Mouse (Mus musculus) midbrain, postnatal 0 days (tissue): ENCODE results near the gene Cyb561a3. TPM values are rescaled to one million over a fixed set of nuclear protein-coding genes. Genes with fewer than 3 reads are reported as not detected.
A peak's percentile ranks its signal among the peaks of the same experiment; 100 is the strongest.

ENCODE experiments used
- ATAC-seq: fragments of 200-750 bp; cut with Nextera tagmentation; 2 replicates; pipeline ENCODE4 v1.8.0; 2017; ENCODE audit warnings: moderate number of reproducible peaks, mild to moderate bottlenecking, moderate TSS enrichment, moderate library complexity; ENCODE audit not compliant: low FRiP score
- DNase-seq: peaks from one replicate; pipeline ENCODE4 v3.0.0-alpha.2; 2015; ENCODE audit warnings: low spot score
- H3K27ac ChIP-seq: fragments of 300-500 bp; sonication (generic); 2 replicates; pipeline ENCODE4 v1.5.1; 2014; ENCODE audit warnings: low read depth, mild to moderate bottlenecking, low read length, mixed read lengths
- H3K27me3 ChIP-seq: fragments of 300-500 bp; sonication (generic); 2 replicates; pipeline ENCODE4 v1.6.1; 2014; ENCODE audit warnings: low read length, control low read depth, mixed read lengths; ENCODE audit not compliant: insufficient read depth
- H3K36me3 ChIP-seq: fragments of 300-500 bp; sonication (generic); 2 replicates; pipeline ENCODE4 v1.6.1; 2014; ENCODE audit warnings: low read length, control low read depth, mixed read lengths; ENCODE audit not compliant: insufficient read depth
- H3K4me1 ChIP-seq: fragments of 300-500 bp; sonication (generic); 2 replicates; pipeline ENCODE4 v1.6.1; 2014; ENCODE audit warnings: mild to moderate bottlenecking, control low read depth, antibody characterized with exemption, low read length, mixed read lengths; ENCODE audit not compliant: insufficient read depth
- H3K4me2 ChIP-seq: fragments of 300-500 bp; sonication (generic); 2 replicates; pipeline ENCODE4 v1.6.1; 2014; ENCODE audit warnings: low read depth, mild to moderate bottlenecking, low read length, mixed read lengths; ENCODE audit not compliant: poor library complexity, severe bottlenecking
- H3K4me3 ChIP-seq: fragments of 300-500 bp; sonication (generic); 2 replicates; pipeline ENCODE4 v1.5.1; 2014; ENCODE audit warnings: low read depth, mild to moderate bottlenecking, low read length, moderate library complexity
- H3K9ac ChIP-seq: fragments of 300-500 bp; sonication (generic); replicated peaks from 2 replicates; pipeline ENCODE4 v1.6.1; 2014; ENCODE audit warnings: mild to moderate bottlenecking, low read length, moderate library complexity, mixed read lengths; ENCODE audit not compliant: poor library complexity, severe bottlenecking
- H3K9me3 ChIP-seq: fragments of 300-500 bp; sonication (generic); 2 replicates; pipeline ENCODE4 v1.6.1; 2016; ENCODE audit warnings: low read length, control low read depth
- CTCF ChIP-seq: IDR thresholded peaks from 2 replicates; pipeline ENCODE4 v1.5.1; 2016; ENCODE audit warnings: antibody characterized with exemption, mild to moderate bottlenecking
- WGBS: fragments of 180-500 bp; shearing (Covaris S2); extraction: QIAGEN DNeasy Blood & Tissue Kit; methylation state at CpG from one replicate; pipeline ENCODE4 v1.1.7; 2014; 5-methylcytosine and 5-hydroxymethylcytosine counted together
- polyA plus RNA-seq: library from polyadenylated mRNA; unstranded; fragments of >200 nt; fragmentation: Nextera tagmentation; extraction: Ambion mirVana; gene quantifications from 2 replicates; pipeline ENCODE4 v1.2.1, GENCODE M21; 2015
- total RNA-seq: library from RNA; depleted of rRNA; stranded (reverse); fragments of >200 nt; gene quantifications from 2 replicates; pipeline ENCODE4 v1.2.3, GENCODE M21; 2014

Gene Cyb561a3
- total and polyA plus RNA-seq, 2 experiments from 2014 or later = 19.1 to 20.3 TPM

DNA sequence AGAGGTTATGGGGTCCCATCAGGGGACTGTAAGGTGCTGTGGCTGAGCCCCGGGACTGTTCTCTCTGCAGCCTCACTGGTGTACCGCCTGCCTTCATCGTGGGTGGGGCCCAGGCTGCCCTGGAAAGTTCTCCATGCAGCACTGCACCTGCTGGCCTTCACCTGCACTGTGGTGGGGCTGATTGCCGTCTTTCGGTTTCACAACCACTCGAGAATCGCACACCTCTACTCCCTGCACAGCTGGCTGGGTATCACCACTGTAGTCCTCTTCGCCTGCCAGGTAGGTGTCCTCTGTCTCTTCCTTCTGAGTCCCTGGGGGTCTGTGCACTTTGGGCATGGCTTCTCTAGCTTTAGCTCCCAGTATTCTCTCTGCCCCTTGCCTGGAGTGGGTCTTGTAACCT, 8.1 kb downstream of the Cyb561a3 start:
- Histone ChIP-seq H3K27ac (no peak overlapping the region), H3K4me1 (no peaks in the 10 kb centered on the region), H3K4me2 (no peak overlapping the region), H3K36me3 (peaks cover 15% of the 10 kb centered on the region; the same call in 1 of the 2 replicates), H3K4me3 (no peak overlapping the region), H3K9ac (no peak overlapping the region), H3K27me3 (no peaks in the 10 kb centered on the region), H3K9me3 (no peaks in the 10 kb centered on the region)
- WGBS = 88% methylated on average over 8 of the region's 8 CpGs
- no peak for TF ChIP-seq CTCF
- ATAC-seq = no peak
- no peak for DNase-seq

DNA sequence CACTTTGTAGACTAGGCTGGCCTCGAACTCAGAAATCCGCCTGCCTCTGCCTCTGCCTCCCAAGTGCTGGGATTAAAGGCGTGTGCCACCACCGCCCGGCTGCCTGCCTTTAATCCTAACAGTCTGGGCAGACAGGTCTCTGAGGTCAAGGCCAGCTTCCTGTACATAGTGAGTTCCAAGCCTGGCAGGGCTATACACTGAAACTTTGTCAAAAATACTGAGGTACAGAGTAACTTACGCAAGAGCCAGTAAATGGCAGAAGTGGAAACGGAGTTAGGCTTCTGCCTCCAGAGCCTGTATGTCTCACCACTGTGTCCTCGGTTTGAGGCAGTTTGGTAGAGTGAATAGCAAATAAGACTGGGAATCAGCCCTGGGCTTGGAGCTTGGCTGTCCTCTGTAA, 10.3 kb downstream of the Cyb561a3 start:
- Histone ChIP-seq H3K27me3 (no peaks in the 10 kb centered on the region), H3K27ac (no peak overlapping the region), H3K9ac (no peak overlapping the region), H3K36me3 (peaks cover 21% of the 10 kb centered on the region), H3K9me3 (no peaks in the 10 kb centered on the region), H3K4me1 (no peaks in the 10 kb centered on the region), H3K4me3 (no peak overlapping the region), H3K4me2 (no peak overlapping the region)
- WGBS = 90% methylated on average over 8 of the region's 8 CpGs
- ATAC-seq = no peak
- TF ChIP-seq CTCF = no peak
- no peak for DNase-seq

DNA sequence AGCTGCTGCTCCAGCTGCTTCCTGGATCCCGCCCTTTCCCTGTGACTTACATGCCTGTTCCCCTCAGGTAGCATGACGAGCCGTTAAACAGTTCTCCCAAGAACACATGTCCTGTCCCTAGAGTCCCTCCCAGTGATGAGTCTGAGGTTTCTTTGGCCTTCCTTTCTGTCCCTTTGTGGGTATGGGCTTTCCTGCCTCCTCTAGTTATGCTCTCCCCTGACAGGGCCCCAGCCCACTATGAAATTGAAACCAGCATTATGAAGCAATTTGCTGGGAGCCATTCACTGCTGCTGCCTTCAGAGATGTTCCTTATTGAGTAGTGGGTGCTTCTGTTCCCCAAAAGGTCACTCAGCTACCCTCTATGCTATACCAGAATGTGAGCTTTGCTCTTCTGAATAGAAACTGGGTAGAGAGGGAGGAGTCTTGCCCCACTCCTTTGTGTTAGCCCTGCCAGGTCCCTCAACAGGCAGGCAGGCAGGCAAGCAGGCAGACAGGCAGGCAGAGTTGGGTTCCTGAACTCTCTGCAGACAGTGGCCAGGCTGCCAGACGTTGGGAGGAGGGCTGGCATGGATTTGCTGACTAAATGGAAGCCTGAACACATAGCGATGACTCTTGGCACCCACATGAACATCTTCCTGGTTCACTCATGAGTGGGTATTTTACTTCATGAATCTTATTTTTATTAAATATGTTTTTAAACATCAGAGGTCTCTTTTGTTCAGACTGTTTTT, 12.3 kb downstream of the Cyb561a3 start:
- no peak for DNase-seq
- Histone ChIP-seq H3K36me3 (peaks cover 18% of the 10 kb centered on the region), H3K9me3 (no peaks in the 10 kb centered on the region), H3K27ac (no peak overlapping the region), H3K4me1 (no peaks in the 10 kb centered on the region), H3K4me2 (no peak overlapping the region), H3K4me3 (no peak overlapping the region), H3K9ac (no peak overlapping the region), H3K27me3 (no peaks in the 10 kb centered on the region)
- no peak for ATAC-seq
- WGBS = 74% methylated on average over 5 of the region's 5 CpGs
- no peak for TF ChIP-seq CTCF

DNA sequence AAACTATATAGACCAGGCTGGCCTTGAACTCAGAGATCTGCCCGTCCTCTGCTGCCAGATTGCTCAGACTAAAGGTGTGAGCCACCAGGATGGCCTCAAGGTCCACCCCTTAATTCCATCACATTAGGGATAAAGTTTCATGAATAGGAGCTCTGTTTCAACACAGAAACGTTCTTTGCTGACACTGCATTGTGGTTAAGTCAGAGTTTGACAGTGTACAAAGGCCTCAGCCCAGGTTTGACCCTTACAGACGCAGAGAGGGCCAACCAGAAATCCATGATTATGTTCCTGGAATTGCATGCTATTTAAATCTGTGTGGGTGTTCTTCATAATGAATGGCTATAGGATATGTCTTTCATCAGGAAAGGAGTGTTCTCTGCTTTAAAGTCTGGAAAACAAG, 13.3 kb downstream of the Cyb561a3 start:
- ATAC-seq = no peak
- WGBS = 75% methylated on average over 3 of the region's 3 CpGs
- no peak for DNase-seq
- Histone ChIP-seq H3K4me2 (no peak overlapping the region), H3K4me3 (no peak overlapping the region), H3K4me1 (no peaks in the 10 kb centered on the region), H3K9me3 (no peaks in the 10 kb centered on the region), H3K27me3 (no peaks in the 10 kb centered on the region), H3K27ac (no peak overlapping the region), H3K9ac (no peak overlapping the region), H3K36me3 (peaks cover 21% of the 10 kb centered on the region)
- TF ChIP-seq CTCF = no peak

DNA sequence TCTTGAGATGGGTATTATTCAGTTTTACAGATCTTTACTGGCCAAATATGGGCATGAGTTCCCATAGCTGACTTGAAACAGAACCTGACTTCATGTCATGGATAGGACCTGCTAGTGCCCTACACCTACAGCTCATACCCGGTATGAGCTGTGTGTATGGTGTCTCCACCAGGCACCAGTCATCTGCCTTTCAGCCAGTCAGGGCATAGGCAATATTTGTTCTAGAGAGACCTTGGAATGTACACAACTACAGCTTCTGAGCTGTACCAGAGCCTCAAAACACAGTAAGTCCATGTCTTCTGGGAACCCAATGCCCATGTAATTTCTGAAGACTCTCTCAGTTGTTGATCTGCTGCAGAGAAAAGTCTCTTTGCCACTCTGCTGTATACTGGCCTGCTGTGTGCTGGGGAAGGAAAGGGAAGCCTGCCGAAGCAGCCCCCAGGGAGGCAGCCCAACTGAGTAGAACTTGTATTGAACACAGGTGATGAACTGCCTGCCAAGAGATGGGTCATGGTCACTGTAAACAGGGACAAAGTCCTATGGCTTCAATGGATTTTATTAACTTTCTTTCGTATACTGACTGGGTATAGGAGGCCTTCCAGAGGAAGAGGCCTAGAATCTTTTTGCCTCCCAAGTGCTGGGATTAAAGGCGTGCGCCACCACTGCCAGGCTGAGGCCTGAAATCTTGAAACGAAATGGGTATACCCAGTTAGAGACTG, 14.8 kb downstream of the Cyb561a3 start:
- ATAC-seq (no peak), DNase-seq (no peak)
- no peak for TF ChIP-seq CTCF
- Histone ChIP-seq H3K27me3 (no peaks in the 10 kb centered on the region), H3K27ac (no peak overlapping the region), H3K4me1 (no peaks in the 10 kb centered on the region), H3K9ac (no peak overlapping the region), H3K4me3 (no peak overlapping the region), H3K4me2 (no peak overlapping the region), H3K9me3 (no peaks in the 10 kb centered on the region), H3K36me3 (peaks cover 29% of the 10 kb centered on the region)
- 92% methylated on average over 6 of the region's 6 CpGs for WGBS

DNA sequence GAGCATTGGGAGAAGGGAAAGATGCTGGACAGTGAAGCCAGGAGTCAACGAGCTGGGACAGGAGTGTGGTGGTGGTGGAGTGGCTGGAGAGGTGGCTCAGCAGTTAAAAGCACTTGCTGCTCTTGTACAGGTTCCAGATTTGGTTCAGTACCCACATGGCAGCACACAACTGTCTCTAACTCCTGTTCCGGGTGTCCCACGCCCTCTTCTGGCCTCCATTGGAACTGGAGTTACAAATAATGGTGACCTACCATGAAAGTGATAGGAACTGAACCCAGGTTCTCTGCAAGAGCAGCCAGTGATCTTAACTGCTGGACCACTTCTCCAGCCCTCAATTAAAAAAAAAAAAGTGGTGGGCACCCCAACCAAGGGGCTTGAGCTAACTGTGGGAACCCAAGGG, 21.2 kb downstream of the Cyb561a3 start:
- H3K36me3 ChIP-seq = peaks cover 24% of the 10 kb centered on the region
- no peaks in the 10 kb centered on the region for H3K9me3 ChIP-seq
- H3K4me3 ChIP-seq = no peak overlapping the region
- peak; percentile 37 for TF ChIP-seq CTCF
- DNase-seq = no peak
- WGBS = 52% methylated on average over 3 of the region's 3 CpGs
- H3K4me1 ChIP-seq = no peaks in the 10 kb centered on the region
- H3K27me3 ChIP-seq = no peaks in the 10 kb centered on the region
- no peak overlapping the region for H3K27ac ChIP-seq
- H3K4me2 ChIP-seq = no peak overlapping the region
- no peak for ATAC-seq
- H3K9ac ChIP-seq = no peak overlapping the region
